In the genomic region with DNA sequence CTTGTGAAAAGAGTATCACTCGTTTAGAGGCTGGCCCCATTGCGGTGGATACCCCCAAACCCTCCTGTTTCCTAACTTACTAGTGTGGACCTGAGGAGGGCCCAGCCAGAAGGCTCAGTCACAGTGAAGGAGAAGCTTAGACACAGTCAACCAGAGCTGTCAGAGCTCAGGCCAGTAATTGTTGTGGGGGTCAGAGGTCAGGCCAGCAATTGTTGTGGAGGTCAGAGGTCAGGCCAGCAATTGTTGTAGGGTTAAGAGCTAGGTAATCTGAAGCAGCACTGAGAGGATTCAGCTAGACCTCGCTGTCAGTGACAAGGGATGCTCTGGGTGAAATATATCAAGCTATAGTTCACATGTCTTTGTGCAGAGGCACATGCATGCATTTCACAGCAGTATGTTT, we compare ENCODE assay signal across 29 mouse cellular contexts. TPM values are rescaled to one million over a fixed set of nuclear protein-coding genes. Genes with fewer than 3 reads are reported as not detected.
DNase-seq lines count a peak whose midpoint lies in the region; ATAC-seq lines count a peak whose summit lies in the region.
"Had no signal": no experiment of that assay in that cellular context is flagged by ENCODE, and none has a peak within 500 bp of the region (broad histone marks: within the 10 kb centered on the region; RNA-seq: fewer than 3 reads in every experiment).

No protein-coding gene starts in this region.

- peaks cover 51% of the 10 kb centered on the region for H3K4me1 ChIP-seq in hindbrain, embryonic 10.5 days (replicated peaks)
- H3K4me1 ChIP-seq in hindbrain, embryonic 13.5 days (replicated peaks): peaks cover 18% of the 10 kb centered on the region
- peaks cover 18% of the 10 kb centered on the region for H3K4me1 ChIP-seq in forebrain, embryonic 13.5 days
- peaks cover 18% of the 10 kb centered on the region for H3K4me1 ChIP-seq in forebrain, embryonic 14.5 days (ENCODE audit: control insufficient read depth, insufficient read depth, low read length)

- H3K27ac ChIP-seq in hindbrain, embryonic 10.5 days: no peak overlapping the region
- H3K27ac ChIP-seq in hindbrain, embryonic 13.5 days: no peak overlapping the region
- H3K27ac ChIP-seq in forebrain, embryonic 13.5 days: no peak overlapping the region
- H3K27ac ChIP-seq in forebrain, embryonic 14.5 days (ENCODE audit: low read depth, low read length): no peak overlapping the region
- H3K27ac ChIP-seq: embryonic facial prominence, embryonic 12.5 days; embryonic facial prominence, embryonic 15.5 days; gastrocnemius, adult 2 months; heart, embryonic 15.5 days; hindbrain, embryonic 12.5 days; intestine, embryonic 15.5 days had no signal

- H3K27me3 ChIP-seq in hindbrain, embryonic 10.5 days (ENCODE audit: insufficient read depth, poor library complexity, severe bottlenecking): peaks cover 87% of the 10 kb centered on the region
- 0 out of 2 replicates have a peak, but pooled peaks cover under 1% of the 10 kb centered on the region for H3K27me3 ChIP-seq in hindbrain, embryonic 13.5 days
- peaks cover 1% of the 10 kb centered on the region; the same call in 1 of the 2 replicates for H3K27me3 ChIP-seq in forebrain, embryonic 13.5 days
- H3K27me3 ChIP-seq in forebrain, embryonic 14.5 days (replicated peaks; ENCODE audit: control insufficient read depth, insufficient read depth, low read length): no peaks in the 10 kb centered on the region
- H3K27me3 ChIP-seq: embryonic facial prominence, embryonic 15.5 days; intestine, embryonic 15.5 days; Patski had no signal

- H3K4me2 ChIP-seq in hindbrain, embryonic 13.5 days: no peak overlapping the region
- no peak overlapping the region for H3K4me2 ChIP-seq in forebrain, embryonic 13.5 days
- no peak overlapping the region for H3K4me2 ChIP-seq in forebrain, embryonic 14.5 days (ENCODE audit: low read length)
- H3K4me2 ChIP-seq: embryonic facial prominence, embryonic 12.5 days; embryonic facial prominence, embryonic 15.5 days; heart, embryonic 12.5 days; heart, embryonic 15.5 days; hindbrain, embryonic 12.5 days; intestine, embryonic 15.5 days had no signal

- H3K9me3 ChIP-seq in hindbrain, embryonic 10.5 days: 0 out of 2 replicates have a peak, but pooled peaks cover 3% of the 10 kb centered on the region
- no peaks in the 10 kb centered on the region for H3K9me3 ChIP-seq in hindbrain, embryonic 13.5 days
- no peaks in the 10 kb centered on the region for H3K9me3 ChIP-seq in forebrain, embryonic 13.5 days (replicated peaks)
- no peaks in the 10 kb centered on the region for H3K9me3 ChIP-seq in forebrain, embryonic 14.5 days (replicated peaks; ENCODE audit: control insufficient read depth, low read length)
- H3K9me3 ChIP-seq: embryonic facial prominence, embryonic 12.5 days; embryonic facial prominence, embryonic 15.5 days; heart, embryonic 12.5 days; heart, embryonic 15.5 days; hindbrain, embryonic 12.5 days; intestine, embryonic 15.5 days had no signal

- WGBS in hindbrain, embryonic 10.5 days: 18% methylated on average over 3 of the region's 3 CpGs
- WGBS in hindbrain, embryonic 13.5 days: 25% methylated on average over 3 of the region's 3 CpGs
- 13% methylated on average over 3 of the region's 3 CpGs for WGBS in forebrain, embryonic 13.5 days
- WGBS in forebrain, embryonic 14.5 days: 8% methylated on average over 3 of the region's 3 CpGs

- DNase-seq in hindbrain, embryonic 10.5 days (ENCODE audit: low spot score): peak; percentile 81
- DNase-seq in ZHBTc4 (ENCODE audit: low read depth, low spot score): peak; percentile 15
- DNase-seq in embryo, embryonic 10.5 days (ENCODE audit: low spot score): peak; percentile 79
- peak; percentile 67 for DNase-seq in yolk sac, embryonic 10.5 days (ENCODE audit: low spot score)
- no peak for DNase-seq in forebrain, embryonic 14.5 days (ENCODE audit: low spot score)
- DNase-seq: adrenal gland, adult 8-10 months; adrenal gland, postnatal 25 days; B cell, adult 2 months; cerebellum, adult 11-12 months; cerebellum, adult 9-10 months; cerebellum, postnatal 14 days; gastrocnemius, adult 2 months; gastrocnemius, postnatal 14 days; heart, adult 18-20 months; heart, postnatal 10 days; heart, postnatal 36 days; kidney, adult 11 months had no signal

- H3K36me3 ChIP-seq in hindbrain, embryonic 10.5 days: peaks cover 27% of the 10 kb centered on the region
- peaks cover 59% of the 10 kb centered on the region for H3K36me3 ChIP-seq in hindbrain, embryonic 13.5 days
- H3K36me3 ChIP-seq in forebrain, embryonic 13.5 days (ENCODE audit: poor library complexity, severe bottlenecking): peaks cover 50% of the 10 kb centered on the region
- H3K36me3 ChIP-seq in forebrain, embryonic 14.5 days (ENCODE audit: control insufficient read depth, insufficient read depth, low read length): peaks cover 44% of the 10 kb centered on the region
- H3K36me3 ChIP-seq: G1E had no signal

- no peak for ATAC-seq in hindbrain, embryonic 13.5 days (ENCODE audit: low FRiP score)
- no peak for ATAC-seq in forebrain, embryonic 13.5 days
- no peak for ATAC-seq in forebrain, embryonic 14.5 days
- ATAC-seq: forebrain, embryonic 16.5 days; hindbrain, embryonic 16.5 days; intestine, embryonic 15.5 days; Patski had no signal

- H3K4me3 ChIP-seq in hindbrain, embryonic 10.5 days: no peak overlapping the region
- no peak overlapping the region for H3K4me3 ChIP-seq in hindbrain, embryonic 13.5 days
- H3K4me3 ChIP-seq in forebrain, embryonic 13.5 days: no peak overlapping the region
- no peak overlapping the region for H3K4me3 ChIP-seq in forebrain, embryonic 14.5 days (ENCODE audit: low read depth, low read length)
- H3K4me3 ChIP-seq: embryonic facial prominence, embryonic 12.5 days; embryonic facial prominence, embryonic 15.5 days; gastrocnemius, adult 2 months; heart, embryonic 12.5 days; heart, embryonic 15.5 days; hindbrain, embryonic 12.5 days; intestine, embryonic 15.5 days had no signal

- H3K9ac ChIP-seq in hindbrain, embryonic 13.5 days: no peak overlapping the region
- no peak overlapping the region for H3K9ac ChIP-seq in forebrain, embryonic 13.5 days
- H3K9ac ChIP-seq in forebrain, embryonic 14.5 days (ENCODE audit: low read length): no peak overlapping the region
- H3K9ac ChIP-seq: embryonic facial prominence, embryonic 12.5 days; embryonic facial prominence, embryonic 15.5 days; heart, embryonic 12.5 days; heart, embryonic 15.5 days; hindbrain, embryonic 12.5 days; intestine, embryonic 15.5 days had no signal

RNA-seq across cellular contexts. Expression of a gene that starts 8.3 kb away (rescaled TPM):
- 12.7 and 15.5 TPM in 2 replicates for polyA plus RNA-seq in hindbrain, embryonic 10.5 days (2016; fragmentation: Nextera tagmentation; extraction: Ambion mirVana)
- polyA plus RNA-seq in hindbrain, embryonic 13.5 days (2015; fragmentation: Nextera tagmentation; extraction: Ambion mirVana): 26.0 and 27.5 TPM in 2 replicates
- polyA plus RNA-seq in forebrain, embryonic 13.5 days (2015; fragmentation: Nextera tagmentation; extraction: Ambion mirVana): 20.4 and 20.5 TPM in 2 replicates
- polyA plus RNA-seq in forebrain, embryonic 14.5 days (2014; fragmentation: Nextera tagmentation; extraction: Ambion mirVana): 20.8 and 26.2 TPM in 2 replicates
- polyA plus RNA-seq: G1E had no signal
